Mouse (Mus musculus) erythroblast, embryonic 14.5 days (primary cell): ENCODE measurements around the gene Gm38655.

Experiments used
- GATA1 ChIP-seq: IDR thresholded peaks from 2 replicates; pipeline ENCODE4 v1.6.1; 2012; ENCODE audit warnings: low read length, inconsistent platforms, mixed read lengths
- TAL1 ChIP-seq: IDR thresholded peaks from 3 replicates; pipeline ENCODE4 v1.6.1; 2012; ENCODE audit warnings: low read length, inconsistent platforms, mixed read lengths

DNA sequence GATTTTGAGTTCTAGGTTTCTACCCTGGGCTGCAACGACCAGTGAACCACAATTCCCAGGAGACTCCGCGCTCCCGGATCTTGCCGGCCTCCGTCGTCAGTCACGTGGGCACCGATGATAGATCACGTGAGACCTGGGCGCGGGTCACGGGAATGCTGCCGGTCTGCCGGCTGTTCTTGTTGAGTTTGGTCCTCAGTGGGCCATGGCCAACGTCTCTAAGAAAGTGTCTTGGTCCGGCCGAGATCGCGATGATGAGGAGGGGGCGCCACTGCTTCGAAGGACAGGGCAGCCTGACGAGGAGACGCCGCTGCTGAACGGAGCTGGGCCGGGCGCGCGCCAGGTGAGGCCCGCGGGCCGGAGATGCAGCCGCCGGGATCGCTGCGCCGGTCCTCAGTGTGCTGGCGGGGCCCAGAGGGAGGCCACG is 42.0 kb downstream of the Gm38655 start, which contains the start of gene Clcn7:
- TF ChIP-seq GATA1 (no peak), TAL1 (no peak)
